Mouse (Mus musculus): ENCODE results near the gene Pdzk1.
A peak's percentile ranks its signal among the peaks of the same experiment; 100 is the strongest.

The Pdzk1 gene

GRCm38 (mm10) chr3:96902336-96902999, 73.4 kb downstream of the Pdzk1 start:
- DNase-seq = peak; percentile 29

DNA sequence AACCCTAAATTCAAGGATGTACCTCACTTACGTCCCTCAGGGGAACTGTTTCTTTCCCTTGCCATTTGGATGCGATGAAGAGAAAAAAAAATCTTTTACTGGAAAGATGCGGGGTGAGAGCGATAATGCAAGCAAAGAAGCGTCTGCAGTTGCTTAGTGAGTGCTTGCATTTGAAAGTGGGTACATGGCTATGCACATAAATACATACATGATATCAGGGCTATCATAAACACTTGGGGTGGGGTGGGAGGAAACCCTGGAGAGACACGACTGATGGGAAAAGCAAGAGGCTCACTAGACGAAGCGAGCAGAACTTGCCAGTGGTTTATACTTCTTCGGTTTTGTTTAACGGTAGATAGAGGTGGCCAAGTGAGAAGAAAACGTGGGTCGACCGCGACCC, 75.3 kb downstream of the Pdzk1 start, which contains the start of gene Gja5:
Gja5 (plus strand) TSS at position 301 of the 400 bp plus-strand sequence.
- no peak for DNase-seq

DNA sequence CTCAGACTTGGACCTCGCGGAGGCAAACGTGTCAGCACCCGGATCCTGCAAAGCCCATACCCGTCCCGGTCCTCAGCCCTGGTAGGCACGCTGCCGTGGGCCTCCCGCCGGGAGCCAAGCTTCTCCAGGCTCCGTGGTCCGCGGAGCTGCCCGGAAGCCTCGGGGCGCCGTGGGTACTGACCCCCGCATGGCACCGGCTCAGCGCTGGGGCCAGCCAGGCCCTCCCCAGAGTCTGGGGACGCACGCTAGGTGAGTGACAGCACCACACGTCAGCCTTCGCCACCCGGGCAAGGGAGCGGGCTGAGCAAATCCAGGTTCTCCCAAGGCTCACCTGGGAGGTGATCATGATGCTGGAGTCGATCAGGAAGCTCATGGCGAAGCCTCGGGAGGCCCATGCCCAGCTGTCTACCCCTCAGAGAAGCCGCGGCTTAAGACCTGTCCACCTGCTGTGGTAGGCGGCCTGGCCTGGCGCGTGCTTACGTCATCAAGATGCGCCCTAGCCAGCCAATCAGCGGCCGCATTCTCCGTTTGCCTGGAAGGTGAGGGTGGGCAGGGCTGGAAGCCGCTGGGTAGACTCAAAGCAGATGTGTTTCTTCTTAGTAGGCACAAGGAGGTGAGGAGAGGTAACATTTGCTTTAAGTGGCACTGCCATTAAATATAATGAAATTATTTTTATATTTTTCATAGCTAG, 75.9 kb downstream of the Pdzk1 start, which contains the start of gene Gpr89:
Gpr89 (minus strand) TSS at position 496 of the 691 bp plus-strand sequence.
- peak; percentile 96 for DNase-seq

DNA sequence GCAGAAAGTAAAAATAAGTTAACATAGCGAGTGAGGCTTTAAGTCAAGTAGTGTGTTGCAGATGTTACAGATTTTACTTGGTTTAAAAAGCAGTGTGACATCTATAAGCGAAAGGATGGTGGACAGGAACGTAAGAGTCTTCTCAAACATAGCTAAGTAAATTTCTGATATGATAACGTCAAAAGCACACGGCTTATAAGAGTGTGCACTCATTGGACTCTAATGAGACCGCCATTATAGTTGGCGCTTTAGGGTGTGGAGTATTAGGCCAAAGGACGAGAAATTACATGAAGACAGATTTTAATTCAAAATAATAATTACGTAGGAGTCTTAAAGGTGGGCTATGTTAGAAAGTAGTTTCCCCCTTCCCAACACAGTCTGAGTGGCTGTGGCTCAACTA, 76.5 kb downstream of the Pdzk1 start:
- no peak for DNase-seq

Measured in kidney, adult 9 months (tissue).